Mouse (Mus musculus) kidney, embryonic 16.5 days (tissue): Measurements from ENCODE around the gene Galnt10. TPM values are rescaled to one million over a fixed set of nuclear protein-coding genes. Genes with fewer than 3 reads are reported as not detected.

ENCODE experiments used
- ATAC-seq: fragments of 200-750 bp; cut with Nextera tagmentation; 2 replicates; pipeline ENCODE4 v1.8.0; 2017; ENCODE audit warnings: moderate TSS enrichment; ENCODE audit not compliant: low FRiP score, low TSS enrichment
- H3K27ac ChIP-seq: fragments of 300-500 bp; sonication (generic); 2 replicates; pipeline ENCODE4 v1.5.1; 2014; ENCODE audit warnings: low read length
- H3K27me3 ChIP-seq: fragments of 300-500 bp; sonication (generic); 2 replicates; pipeline ENCODE4 v1.6.1; 2014; ENCODE audit warnings: low read length, control low read depth, mixed read lengths; ENCODE audit not compliant: insufficient read depth
- H3K36me3 ChIP-seq: fragments of 300-500 bp; sonication (generic); 2 replicates; pipeline ENCODE4 v1.6.1; 2014; ENCODE audit warnings: low read length, control low read depth, mixed read lengths; ENCODE audit not compliant: insufficient read depth
- H3K4me1 ChIP-seq: fragments of 300-500 bp; sonication (generic); 2 replicates; pipeline ENCODE4 v1.6.1; 2014; ENCODE audit warnings: low read length, control low read depth, mixed read lengths; ENCODE audit not compliant: insufficient read depth
- H3K4me2 ChIP-seq: fragments of 300-500 bp; sonication (generic); replicated peaks from 2 replicates; pipeline ENCODE4 v1.6.1; 2014; ENCODE audit warnings: low read depth, low read length
- H3K4me3 ChIP-seq: fragments of 300-500 bp; sonication (generic); 2 replicates; pipeline ENCODE4 v1.5.1; 2014; ENCODE audit warnings: mild to moderate bottlenecking, low read length
- H3K9ac ChIP-seq: fragments of 300-500 bp; sonication (generic); replicated peaks from 2 replicates; pipeline ENCODE4 v1.6.1; 2014; ENCODE audit warnings: low read length
- H3K9me3 ChIP-seq: fragments of 300-500 bp; sonication (generic); 2 replicates; pipeline ENCODE4 v1.6.1; 2016; ENCODE audit warnings: low read length, control low read depth
- WGBS: fragments of 180-500 bp; shearing (Covaris S2); extraction: QIAGEN DNeasy Blood & Tissue Kit; methylation state at CpG from one replicate; pipeline ENCODE4 v1.1.7; 2014; 5-methylcytosine and 5-hydroxymethylcytosine counted together
- polyA plus RNA-seq: library from polyadenylated mRNA; unstranded; fragments of >200 nt; fragmentation: Nextera tagmentation; extraction: Ambion mirVana; gene quantifications from 2 replicates; pipeline ENCODE4 v1.2.1, GENCODE M21; 2015

Gene Galnt10
- polyA plus RNA-seq, 1 experiment from 2014 or later, result 23.6 TPM

DNA sequence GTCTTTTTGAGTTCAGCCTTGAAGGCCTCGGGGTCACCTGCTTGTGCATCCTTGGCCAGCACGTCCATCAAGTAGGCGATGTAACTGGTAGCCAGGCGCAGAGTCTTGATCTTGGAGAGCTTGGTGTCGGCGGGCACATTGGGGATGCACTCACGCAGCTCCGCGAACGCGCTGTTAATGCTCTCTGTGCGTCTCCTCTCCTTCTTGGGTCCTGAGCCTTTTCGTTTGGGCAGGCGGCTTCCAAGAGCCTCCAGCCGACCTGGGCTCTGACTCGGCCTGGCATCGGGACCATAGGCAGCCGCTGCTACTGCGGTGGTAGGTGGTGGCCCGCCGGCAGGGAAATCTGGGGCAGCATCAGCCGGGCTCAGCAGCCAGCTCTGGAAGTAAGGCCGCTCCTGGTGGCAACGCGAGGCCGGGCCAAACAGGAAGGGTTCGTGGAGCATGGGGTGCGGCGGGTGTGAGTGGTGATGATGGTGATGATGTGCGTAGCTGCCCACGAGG lies 186.1 kb downstream of the Galnt10 start:
- peaks cover 97% of the 10 kb centered on the region for H3K27me3 ChIP-seq
- no peak overlapping the region for H3K4me3 ChIP-seq
- peaks cover 21% of the 10 kb centered on the region for H3K4me1 ChIP-seq
- H3K9me3 ChIP-seq, result no peaks in the 10 kb centered on the region
- no peak for ATAC-seq
- no peak overlapping the region for H3K9ac ChIP-seq
- no peaks in the 10 kb centered on the region for H3K36me3 ChIP-seq
- no peak overlapping the region for H3K4me2 ChIP-seq
- 3% methylated on average over 31 of the region's 31 CpGs for WGBS
- H3K27ac ChIP-seq, result no peak overlapping the region

DNA sequence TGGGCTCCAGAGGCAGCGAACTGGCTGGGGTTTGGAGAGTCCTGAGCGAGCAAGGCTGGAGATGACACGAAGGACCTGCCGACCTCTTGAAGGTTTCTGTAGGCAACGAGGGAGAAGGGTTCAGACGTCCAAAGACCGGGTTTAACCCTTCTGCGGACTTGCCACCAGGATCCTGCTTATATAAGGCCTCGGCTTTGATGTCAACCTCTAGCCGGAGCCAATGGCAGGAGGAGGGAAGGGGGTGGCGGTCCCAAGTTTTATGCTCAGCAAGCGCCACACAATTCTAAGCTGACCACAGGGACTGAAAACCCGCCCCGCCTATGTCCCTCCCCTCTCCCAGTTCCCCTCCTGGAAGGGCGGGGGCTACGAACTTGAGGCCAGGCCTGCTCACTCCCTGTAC lies 186.6 kb downstream of the Galnt10 start:
- peaks cover 97% of the 10 kb centered on the region for H3K27me3 ChIP-seq
- H3K4me2 ChIP-seq, result no peak overlapping the region
- no peak overlapping the region for H3K27ac ChIP-seq
- no peaks in the 10 kb centered on the region for H3K36me3 ChIP-seq
- ATAC-seq, result no peak
- 11% methylated on average over 16 of the region's 16 CpGs for WGBS
- peaks cover 24% of the 10 kb centered on the region for H3K4me1 ChIP-seq
- no peak overlapping the region for H3K4me3 ChIP-seq
- H3K9me3 ChIP-seq, result no peaks in the 10 kb centered on the region
- no peak overlapping the region for H3K9ac ChIP-seq

DNA sequence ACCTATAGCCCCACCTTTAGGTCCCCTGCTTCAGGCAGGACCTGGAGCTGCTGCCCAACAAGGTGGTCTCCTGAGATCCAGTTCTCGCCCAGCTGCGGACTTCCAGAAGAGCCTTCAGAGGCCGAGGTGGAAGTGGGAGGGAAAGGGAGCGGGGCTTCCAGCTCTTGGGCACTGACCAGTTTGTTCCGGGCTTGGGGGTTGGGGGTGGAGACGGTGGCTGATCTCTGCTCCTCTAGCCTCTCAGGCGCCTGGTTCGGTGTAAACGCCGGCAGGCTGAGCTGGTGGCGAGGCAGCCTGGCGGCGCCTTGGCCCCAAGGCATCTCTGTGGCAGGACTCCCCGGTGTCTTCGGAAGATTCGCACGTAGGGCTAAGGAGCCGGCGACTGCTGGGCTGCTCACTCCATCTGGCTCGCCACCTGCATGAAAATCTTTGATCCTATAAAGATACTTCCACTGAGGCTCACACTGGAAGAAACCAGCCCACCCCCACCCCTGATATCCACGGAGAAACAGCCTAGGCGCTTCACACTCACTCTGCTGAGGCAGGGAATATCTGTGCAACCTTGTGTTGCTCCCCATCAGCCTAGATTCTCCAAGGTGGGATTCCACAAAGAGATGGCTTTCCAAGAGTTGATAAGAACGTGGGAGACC lies 187.4 kb downstream of the Galnt10 start, which contains the start of gene Hand1:
Gene Hand1, minus strand, starts transcription at position 267 of the 650 bp plus-strand sequence.
- Histone ChIP-seq H3K4me3 (no peak within 1 kb of the TSS), H3K27ac (no peak within 1 kb of the TSS), H3K4me2 (no peak within 1 kb of the TSS), H3K9me3 (no peaks in the 10 kb centered on the region), H3K36me3 (no peaks in the 10 kb centered on the region), H3K9ac (no peak within 1 kb of the TSS), H3K4me1 (peaks cover 24% of the 10 kb centered on the region), H3K27me3 (peaks cover 96% of the 10 kb centered on the region)
- no peak for ATAC-seq
- 6% methylated on average over 23 of the region's 23 CpGs for WGBS

DNA sequence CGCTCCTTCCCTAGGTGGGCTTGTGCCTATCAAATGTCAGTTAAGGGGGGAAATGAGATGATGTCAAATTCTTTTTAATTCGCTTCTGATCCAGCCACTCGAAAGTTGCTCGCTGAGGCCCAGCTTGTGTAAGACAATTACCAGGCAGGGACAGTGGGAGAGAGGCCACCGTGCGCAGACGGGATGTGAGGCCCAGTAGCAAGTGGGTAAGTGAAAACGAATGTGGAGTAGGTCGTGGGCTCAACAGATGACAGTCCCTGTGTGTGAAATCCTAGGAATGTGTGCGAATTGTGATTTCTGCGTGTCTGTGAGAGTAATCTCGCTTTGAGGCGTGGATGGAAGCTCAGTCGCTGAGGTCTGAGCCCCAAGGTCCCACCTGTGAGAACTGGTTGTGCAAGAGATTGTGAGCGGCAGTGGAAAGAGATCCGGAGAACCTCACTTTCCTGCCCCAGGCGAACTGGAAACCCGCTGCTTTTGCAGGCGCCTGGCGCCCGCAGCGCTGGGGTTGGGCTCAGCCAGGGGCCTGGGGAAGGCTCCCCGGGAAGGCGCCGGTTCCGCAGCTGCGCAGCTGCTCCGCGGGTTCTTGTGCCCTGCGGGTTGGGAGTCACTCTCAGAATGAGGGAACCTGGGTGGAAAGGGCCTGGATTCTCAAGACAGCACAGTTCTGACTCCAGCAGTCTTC lies 188.2 kb downstream of the Galnt10 start:
- peaks cover 95% of the 10 kb centered on the region for H3K27me3 ChIP-seq
- ATAC-seq, result no peak
- no peak overlapping the region for H3K4me2 ChIP-seq
- H3K9me3 ChIP-seq, result no peaks in the 10 kb centered on the region
- H3K27ac ChIP-seq, result no peak overlapping the region
- H3K4me1 ChIP-seq, result peaks cover 19% of the 10 kb centered on the region; the same call in 1 of the 2 replicates
- 3% methylated on average over 30 of the region's 30 CpGs for WGBS
- no peak overlapping the region for H3K9ac ChIP-seq
- H3K36me3 ChIP-seq, result no peaks in the 10 kb centered on the region
- no peak overlapping the region for H3K4me3 ChIP-seq

DNA sequence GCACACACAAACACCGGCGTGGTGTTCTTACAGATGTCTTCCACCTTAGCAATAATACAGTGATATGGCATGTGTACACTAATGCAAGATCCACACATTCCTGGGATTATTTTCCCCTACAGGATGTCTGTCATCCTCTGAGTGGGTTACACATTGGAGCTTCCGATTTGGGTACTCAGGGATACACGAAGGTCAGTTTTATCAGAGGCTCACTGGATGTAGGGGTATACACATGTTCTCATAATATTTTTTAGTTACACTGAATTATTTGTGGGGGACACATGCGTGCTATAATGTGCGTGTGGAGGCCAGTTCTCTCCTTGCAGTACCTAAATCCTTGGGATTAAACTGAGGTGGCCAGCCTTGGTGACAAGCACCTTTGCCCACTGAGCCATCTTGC lies 188.8 kb downstream of the Galnt10 start:
- Histone ChIP-seq H3K9ac (no peak overlapping the region), H3K4me1 (peaks cover 17% of the 10 kb centered on the region; the same call in 1 of the 2 replicates), H3K4me2 (no peak overlapping the region), H3K36me3 (no peaks in the 10 kb centered on the region), H3K27me3 (peaks cover 96% of the 10 kb centered on the region), H3K27ac (no peak overlapping the region), H3K4me3 (no peak overlapping the region), H3K9me3 (no peaks in the 10 kb centered on the region)
- ATAC-seq, result no peak
- WGBS, result 14% methylated on average over 6 of the region's 6 CpGs

DNA sequence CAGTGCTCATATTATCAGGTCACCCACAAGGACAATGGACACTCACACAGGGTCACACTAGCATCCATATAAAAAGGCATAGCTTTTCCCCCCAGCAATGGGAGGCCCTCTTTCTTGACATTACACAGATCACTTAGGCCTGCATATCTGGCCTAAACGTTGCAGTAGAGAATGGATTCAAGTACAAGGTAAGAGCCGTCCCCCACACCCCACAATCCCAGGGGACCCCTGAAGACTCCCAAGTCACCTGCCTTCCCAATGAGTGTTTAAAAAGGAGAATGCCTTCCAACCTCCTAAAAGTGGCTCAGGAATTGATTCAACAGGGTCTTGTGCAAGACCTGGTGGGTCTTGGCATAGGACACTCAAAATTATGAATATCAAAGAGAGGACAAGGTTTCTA lies 190.1 kb downstream of the Galnt10 start:
- H3K4me1 ChIP-seq, result peaks cover 12% of the 10 kb centered on the region; the same call in 1 of the 2 replicates
- H3K27me3 ChIP-seq, result peaks cover 96% of the 10 kb centered on the region
- H3K36me3 ChIP-seq, result no peaks in the 10 kb centered on the region
- H3K4me3 ChIP-seq, result no peak overlapping the region
- 29% methylated on average over 2 of the region's 2 CpGs for WGBS
- H3K9ac ChIP-seq, result no peak overlapping the region
- no peak for ATAC-seq
- no peak overlapping the region for H3K27ac ChIP-seq
- no peaks in the 10 kb centered on the region for H3K9me3 ChIP-seq
- H3K4me2 ChIP-seq, result no peak overlapping the region

DNA sequence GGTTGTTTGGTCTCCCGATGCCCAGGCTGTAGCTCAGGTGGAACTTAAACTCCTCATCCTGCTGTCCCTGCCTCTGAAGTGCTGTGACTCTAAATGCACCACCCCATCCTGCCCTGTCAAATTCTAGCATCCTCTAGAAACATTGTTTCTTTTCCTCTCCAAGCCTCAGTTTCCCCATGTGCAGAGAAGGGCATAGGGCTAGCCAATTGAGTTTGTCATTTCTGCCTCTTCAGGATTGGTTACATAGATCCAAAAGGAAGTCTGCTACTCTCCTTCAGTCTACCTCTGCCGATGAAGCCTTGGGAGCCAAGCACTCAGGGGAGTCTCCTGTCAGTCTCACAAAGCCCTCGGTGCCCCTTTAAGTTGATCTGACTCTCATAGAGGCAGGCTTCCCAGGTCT lies 190.7 kb downstream of the Galnt10 start:
- 15% methylated on average over 3 of the region's 3 CpGs for WGBS
- H3K27me3 ChIP-seq, result peaks cover 96% of the 10 kb centered on the region
- H3K4me1 ChIP-seq, result peaks cover 12% of the 10 kb centered on the region; the same call in 1 of the 2 replicates
- no peaks in the 10 kb centered on the region for H3K36me3 ChIP-seq
- H3K27ac ChIP-seq, result no peak overlapping the region
- H3K4me2 ChIP-seq, result no peak overlapping the region
- no peak overlapping the region for H3K4me3 ChIP-seq
- no peak for ATAC-seq
- no peaks in the 10 kb centered on the region for H3K9me3 ChIP-seq
- no peak overlapping the region for H3K9ac ChIP-seq

DNA sequence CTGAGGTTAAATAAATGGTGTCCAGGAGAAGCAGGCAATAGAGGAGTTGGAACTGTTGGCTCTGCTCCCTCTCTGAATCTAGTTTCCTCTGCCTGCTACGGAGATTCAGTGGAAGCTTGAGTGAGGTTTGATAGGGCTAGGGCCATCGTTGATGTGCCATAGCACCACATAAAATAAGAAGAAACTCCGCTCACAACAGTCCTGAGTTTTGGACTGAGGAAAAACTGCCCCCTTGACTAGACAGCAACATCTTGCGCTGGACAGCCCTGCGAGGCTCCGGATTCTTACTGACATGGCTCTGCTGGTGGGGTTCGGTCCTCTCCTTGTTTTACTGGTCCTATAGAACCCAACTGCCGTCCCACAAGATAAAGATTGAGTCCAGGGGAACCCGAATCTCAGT lies 191.2 kb downstream of the Galnt10 start:
- Histone ChIP-seq H3K4me3 (no peak overlapping the region), H3K9ac (no peak overlapping the region), H3K4me1 (peaks cover 12% of the 10 kb centered on the region; the same call in 1 of the 2 replicates), H3K9me3 (no peaks in the 10 kb centered on the region), H3K36me3 (no peaks in the 10 kb centered on the region), H3K4me2 (no peak overlapping the region), H3K27ac (no peak overlapping the region), H3K27me3 (peaks cover 96% of the 10 kb centered on the region)
- 7% methylated on average over 9 of the region's 9 CpGs for WGBS
- ATAC-seq, result no peak
